Mouse (Mus musculus) gonadal fat pad, adult 2 months (tissue): ENCODE data around the gene Tmem132b. TPM values are rescaled to one million over a fixed set of nuclear protein-coding genes. Genes with fewer than 3 reads are reported as not detected.

ENCODE experiments used
- DNase-seq: peaks from one replicate; pipeline ENCODE4 v3.0.0-alpha.2; 2012; ENCODE audit warnings: low read depth
- polyA plus RNA-seq: library from polyadenylated mRNA; depleted of rRNA; stranded (reverse); fragments of >200 nt; gene quantifications from 2 replicates; pipeline ENCODE4 v1.2.3, GENCODE M21; 2012

The Tmem132b gene
- polyA plus RNA-seq, 1 experiment: 1.6 TPM

DNA sequence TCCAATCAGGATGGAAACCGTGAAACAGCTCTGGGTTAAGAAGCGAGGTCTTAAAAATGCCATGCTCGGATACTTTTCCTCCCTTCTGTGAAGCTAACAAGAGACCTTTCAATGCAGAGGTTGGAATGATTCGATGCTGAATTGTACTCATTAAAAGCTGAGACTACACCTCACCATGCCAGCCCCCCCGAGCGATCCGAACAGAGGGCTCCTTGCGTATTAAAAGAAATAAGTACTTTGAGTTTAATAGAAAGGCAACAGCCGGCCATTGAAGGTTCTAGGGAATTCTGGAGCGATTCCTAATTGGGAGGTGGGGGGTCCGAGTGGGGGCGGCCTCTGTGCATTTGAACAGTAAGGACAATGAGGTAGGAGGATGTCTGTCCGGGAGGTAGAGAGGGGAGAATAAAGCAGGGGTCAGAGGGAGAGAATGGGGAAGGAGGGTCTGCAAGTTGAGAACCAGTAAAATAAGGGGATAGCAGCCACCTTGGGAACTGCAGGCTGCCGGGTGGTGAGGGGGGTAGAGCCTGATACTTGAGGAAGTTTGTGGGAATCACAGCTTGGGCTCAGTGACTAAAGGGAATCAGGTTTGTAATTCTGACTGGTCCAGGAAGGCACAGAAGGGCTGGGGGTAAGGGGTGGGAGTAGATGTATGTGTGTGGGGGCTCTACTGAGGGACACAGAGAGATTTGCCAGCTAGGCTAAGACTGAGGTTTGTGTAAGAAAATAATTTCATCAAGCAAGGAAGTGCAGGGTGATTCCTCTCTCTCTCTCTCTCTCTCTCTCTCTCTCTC, 127.6 kb downstream of the Tmem132b start:
- no peak for DNase-seq

DNA sequence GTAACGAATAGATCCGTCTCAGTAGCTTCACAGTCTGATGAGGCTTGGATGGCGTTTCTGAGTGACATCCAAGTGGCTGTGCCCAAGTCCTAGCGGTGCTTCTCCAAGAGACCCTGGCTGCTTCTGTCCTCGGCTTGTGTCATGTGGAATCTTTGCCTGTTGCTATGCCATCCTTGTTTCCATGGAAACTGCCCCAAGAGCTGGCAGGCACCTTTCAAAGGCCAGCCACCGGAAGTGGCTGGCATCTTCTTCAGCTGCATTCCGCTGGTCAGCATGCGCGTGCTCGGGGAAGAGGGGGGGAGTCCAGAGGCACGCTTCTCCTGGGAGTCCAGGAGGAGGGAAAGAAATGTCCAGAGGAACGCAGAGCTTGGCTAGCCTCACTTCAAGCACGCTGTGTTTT, 144.0 kb downstream of the Tmem132b start:
- no peak for DNase-seq

DNA sequence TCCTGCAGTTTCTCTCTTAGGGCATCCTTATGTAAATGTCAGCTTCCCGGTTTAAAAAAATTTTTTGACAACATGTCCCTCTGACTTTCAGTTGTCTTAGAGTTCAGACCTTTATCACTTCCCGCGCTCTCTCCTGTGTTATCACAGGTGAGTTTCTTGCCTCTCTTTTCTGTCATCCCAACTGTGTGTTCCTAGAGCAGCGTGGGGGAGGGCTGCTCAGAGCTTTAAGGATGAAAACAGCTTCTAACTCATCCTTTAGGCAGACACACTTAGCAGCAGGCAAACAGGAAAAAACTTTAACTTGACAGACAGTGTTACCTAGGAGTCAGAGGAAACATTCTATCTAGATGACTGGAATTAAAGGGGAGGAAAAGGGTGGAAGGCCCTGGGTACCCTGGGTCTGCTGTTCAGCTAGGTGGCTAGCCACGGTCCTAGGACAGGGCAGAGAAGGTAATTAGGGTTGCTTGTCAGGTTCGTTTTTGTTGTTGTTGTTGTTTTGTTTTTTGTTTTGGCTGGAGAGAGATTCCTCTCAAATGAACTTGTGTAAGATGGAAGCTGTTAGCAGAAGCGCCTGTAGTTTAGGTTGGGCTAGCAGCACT, 144.6 kb downstream of the Tmem132b start:
- no peak for DNase-seq

DNA sequence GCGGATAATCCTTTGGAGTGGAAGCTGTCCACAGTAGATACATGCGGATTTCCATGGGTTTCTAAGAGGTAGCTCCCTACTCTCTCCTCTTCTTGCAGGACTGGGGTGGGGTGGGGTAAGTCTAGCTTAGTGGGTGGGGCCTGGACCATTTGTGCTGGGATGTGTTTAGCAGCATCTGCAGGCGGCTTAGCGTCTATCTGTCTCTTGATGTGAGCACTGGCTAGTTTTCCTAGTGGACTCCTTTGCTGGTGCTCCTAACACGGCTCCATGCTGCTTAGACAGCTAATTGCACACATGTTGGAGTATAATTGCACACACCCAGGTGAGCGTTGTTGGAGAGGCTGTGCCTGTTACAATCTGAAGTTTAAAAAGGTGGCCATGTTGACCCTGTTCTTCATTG, 149.3 kb downstream of the Tmem132b start:
- DNase-seq: no peak

DNA sequence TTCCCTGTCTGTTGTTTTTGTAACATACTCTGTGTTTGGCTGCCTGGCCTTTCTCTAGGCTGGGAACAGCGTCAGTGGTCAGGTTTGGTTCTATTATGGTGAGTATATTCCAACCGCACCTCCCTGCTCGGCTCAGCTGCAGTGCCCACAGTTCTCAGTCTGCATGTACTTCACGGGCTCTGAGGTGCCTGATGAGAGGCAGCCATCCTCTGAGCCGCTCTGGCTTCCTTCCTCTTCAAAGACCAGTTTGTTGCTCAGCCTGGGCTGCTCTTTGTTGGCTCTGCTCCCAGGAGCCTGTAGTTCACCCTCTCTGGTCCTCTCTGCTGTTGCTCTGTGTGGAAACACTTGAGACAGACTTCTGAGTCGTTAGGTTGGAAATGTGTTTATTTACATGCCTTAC, 151.9 kb downstream of the Tmem132b start:
- no peak for DNase-seq

DNA sequence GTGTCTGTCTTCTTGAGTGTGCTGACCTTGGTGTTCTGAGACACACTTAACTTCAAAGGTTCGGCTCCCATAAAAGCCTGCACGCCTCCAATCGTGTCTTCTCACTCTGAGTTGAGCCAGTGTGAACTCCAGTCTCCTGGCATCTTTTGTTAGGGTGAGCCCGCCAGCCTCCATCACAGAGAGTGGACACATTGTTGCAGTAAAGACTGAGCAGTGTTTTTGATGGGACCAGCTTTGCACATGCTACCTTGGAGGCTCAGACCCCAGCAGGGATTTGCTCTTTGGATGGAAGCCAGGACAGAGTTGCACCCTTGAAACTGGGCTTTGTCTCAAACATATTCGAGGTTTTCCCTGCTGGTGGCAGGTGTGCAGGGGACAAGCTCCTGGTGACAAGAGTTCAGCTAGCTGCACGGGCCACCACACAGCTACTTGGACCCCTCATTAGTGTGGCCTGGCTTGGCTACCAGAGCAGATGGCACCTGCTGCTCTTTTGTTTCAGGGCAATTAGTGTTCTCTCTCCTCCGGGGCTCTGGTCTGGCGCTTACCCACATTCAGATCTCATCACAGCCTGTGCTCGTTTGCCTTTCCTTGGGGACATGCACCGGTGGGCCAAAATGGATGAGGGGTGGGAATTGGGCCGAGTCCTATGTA, 154.2 kb downstream of the Tmem132b start:
- no peak for DNase-seq

DNA sequence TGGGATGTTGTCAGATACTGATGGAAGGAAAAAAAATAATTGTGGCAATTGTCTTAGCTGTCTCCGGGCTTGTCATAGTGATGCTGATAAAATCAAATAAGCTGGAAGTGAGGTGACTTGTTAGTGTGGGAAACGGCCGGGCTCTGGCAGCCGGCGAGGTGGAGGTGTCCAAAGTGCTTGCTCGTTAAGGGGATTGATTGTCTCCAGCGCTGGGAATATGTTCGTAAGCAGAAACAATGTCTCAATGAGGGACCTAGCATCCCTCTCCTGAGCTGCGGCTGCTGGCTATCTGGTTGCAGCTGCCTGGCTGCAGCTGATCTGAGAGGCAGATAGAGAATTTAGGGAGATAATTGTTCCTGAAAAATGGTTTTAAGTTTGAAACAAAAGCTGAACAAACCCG, 161.0 kb downstream of the Tmem132b start:
- no peak for DNase-seq

DNA sequence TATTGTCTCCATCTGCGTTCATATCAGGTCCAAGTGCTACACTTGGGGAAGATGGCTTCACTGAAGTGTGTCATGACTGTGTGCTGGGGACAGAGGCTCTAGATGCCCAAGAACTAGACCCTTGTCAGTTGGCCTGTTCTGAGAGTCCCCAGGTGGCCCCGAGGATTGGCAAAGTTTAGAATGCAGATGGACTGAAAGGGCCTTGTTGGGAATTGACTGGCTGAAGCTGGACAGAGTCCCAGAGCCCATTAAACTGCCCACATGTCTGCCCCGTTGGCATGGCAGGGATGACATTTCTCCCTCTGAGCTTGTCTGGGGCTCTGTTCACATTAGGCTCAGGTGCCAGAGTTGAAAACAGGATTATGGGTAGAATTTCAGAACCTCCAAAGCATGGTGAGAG, 167.8 kb downstream of the Tmem132b start:
- DNase-seq: no peak

DNA sequence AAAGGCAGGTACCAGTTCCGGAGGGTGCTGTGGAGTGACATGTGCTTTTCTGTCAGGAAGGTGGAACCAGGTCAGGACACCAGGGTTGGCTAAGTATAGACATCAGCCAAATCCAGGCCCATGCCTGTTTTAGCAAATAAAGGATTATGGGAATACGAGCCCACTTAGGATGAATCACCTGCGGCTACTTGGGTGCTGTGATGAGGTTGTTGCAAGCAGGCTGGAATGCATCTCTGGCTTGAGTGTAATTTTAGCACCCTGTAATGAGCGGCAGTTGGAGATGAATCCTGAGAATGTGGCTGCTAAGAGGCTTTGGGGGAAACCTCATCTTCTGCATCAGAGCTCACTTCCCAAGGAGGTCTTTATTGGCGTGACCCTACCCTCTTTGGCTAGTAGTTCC, 168.7 kb downstream of the Tmem132b start:
- DNase-seq: no peak

DNA sequence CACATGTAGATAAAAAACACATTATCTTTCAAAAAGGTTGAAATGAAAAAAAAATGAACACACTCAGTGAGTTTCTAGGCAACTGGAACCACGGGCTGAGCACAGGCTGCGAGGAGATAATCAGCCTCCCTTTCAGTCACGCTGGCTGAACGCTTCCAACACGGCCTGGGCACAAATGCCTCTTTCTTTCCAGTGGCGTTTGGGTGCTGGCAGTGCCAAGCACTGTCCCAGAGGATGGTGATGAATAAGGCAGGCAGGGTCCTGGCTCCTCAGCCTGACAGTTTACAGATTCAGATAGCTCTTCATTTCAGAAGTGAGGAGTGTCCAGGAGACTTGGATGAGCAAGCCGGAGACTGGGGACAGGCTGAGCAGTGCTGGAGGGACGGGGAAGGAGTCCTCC, 173.8 kb downstream of the Tmem132b start:
- no peak for DNase-seq

DNA sequence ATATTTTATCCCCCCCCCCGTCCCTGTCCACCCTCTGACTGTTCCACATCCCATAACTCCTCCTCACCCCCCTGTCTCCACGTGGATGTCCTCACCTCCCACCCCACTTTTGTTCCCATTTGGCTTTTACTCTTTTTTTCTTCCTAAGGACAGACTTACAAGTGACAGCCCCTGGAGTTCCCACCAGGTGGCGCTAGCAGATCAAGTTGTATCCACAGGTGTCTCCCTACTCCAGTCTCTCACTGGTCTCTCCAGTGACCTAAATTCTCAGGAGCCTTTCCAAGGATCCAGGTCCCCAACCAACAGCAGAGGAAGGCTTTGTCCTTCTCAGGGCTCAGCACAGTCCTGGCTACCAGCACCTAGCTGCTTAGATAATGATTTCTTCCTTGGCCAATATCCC, 177.6 kb downstream of the Tmem132b start:
- no peak for DNase-seq

DNA sequence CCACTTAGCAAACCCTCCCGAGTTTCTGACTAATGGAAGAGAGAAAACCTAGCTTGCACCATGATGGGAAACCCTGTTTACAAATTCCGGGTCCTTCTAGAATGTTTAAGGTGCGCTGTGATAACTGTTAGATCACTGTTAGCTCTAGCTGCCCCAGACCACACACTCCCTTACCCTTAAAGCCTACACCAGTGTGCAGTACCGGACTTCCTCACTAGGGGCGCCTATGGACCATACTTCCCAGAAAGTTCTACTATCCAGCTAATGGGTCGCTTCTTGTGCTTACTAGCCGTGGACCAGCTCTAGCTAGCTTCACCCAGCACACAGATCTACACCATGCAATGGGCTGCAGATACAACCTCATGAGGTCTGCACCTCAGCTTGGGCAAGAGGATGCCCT, 195.2 kb downstream of the Tmem132b start:
- no peak for DNase-seq

DNA sequence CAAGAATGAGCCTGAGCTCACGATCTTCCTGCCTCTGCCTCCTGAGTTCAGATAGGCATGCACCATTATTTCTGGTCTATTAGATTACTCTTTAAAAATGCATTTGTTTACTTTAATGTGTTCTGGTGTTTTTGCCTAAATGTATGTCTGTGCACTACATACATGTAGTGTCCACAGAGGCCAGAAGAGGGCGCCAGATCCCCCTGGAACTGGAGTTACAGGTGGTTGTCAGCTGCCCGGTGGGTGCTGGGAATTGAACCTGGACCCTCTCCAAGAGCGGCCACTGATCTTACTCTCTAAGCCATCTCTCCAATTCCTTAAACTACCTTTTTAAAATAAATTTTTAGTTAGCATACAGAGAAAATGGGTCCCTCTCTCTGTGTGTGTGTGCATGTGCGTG, 195.9 kb downstream of the Tmem132b start:
- no peak for DNase-seq

DNA sequence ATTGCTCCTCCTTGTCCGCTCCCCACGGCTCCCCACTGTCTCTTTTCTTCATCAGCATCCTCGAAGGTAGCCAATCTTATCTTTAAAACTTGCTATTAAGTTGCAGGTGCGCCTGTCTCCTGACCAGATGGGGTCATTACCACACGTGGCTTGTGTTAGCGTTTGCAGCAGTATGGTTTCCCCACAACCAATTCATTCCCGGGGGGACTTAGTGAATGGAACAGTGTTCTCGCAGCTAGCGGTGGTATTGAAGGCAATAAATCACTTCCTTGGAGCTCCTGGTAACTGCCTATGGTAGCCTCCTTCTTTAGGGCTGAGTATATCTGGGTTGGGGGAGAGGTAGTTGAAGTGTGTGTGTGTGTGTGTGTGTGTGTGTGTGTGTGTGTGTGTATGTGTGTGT, 196.4 kb downstream of the Tmem132b start:
- DNase-seq: no peak

DNA sequence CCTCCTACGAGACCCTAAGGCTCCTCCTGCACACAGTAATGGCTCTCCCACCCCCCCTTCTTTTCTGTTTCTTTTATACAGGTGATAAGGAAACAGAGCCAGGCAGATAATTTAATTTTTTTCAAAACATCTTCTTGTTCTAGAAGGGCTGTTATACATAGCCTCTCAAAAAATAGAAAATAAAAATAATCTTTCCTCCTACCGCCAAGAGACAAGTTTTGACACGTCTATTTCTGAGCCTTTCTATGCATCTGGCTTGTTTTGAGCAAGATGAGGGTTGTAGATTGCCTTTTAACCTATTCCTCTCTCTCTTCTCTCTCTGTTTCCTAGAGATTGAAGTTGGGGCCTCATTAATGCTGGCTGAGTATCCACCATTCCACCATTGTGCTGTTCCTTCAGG, 196.9 kb downstream of the Tmem132b start:
- DNase-seq: no peak

DNA sequence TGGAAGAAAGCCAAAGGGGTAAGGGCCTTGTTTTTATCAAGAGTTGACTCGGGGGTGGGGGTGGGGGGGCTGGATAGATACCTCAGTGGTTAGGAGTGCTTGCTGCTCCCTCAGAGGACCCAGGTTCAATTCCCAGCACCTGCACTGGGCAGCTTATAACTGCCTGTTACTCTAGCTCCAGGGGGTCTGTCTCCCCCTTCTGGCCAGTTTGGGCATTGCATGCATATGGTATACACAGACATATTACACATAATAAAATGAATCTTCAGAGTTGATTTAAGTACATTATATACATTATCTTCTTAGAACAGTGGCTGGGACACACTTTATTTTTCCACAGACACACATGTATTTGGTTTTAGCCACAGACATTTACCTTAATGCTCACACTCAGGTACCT, 202.2 kb downstream of the Tmem132b start:
- no peak for DNase-seq

DNA sequence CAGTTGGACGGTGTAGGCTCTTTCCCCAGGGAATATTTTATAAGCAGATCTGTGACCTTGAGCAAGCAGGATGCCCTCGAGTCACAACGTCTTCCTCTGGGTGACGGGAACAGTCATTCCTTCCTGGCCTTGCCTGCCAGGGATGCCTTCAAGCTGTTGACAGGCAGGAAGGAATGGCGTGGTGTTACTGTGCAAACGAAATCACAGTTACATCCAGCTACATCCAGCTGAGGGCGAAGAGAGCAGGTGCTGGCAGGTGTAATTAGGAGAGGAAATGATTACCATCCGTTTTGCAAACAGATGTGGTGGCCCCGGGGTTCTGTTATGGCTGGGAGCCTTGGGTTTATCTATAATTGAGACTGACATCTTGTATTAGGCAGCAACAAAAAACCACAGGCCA, 205.5 kb downstream of the Tmem132b start:
- no peak for DNase-seq

DNA sequence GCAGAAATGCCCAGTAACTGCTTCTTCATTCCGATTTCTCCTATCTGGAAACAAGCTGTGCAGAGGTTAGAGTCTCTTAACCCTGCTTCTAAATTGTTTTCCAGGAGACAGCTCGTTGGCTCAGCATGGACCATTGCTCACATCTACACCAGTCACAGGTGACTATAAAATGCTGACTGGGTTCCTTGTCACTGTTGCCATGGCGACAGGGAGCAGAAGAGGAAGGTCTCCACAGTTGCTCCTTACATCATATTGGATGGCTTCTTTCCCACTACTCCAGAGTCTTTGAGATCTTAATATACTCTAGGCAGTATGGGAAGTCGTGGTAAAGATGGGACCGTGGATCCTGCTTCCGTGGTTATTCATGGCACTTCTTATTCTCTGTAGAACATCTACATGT, 211.9 kb downstream of the Tmem132b start:
- no peak for DNase-seq

DNA sequence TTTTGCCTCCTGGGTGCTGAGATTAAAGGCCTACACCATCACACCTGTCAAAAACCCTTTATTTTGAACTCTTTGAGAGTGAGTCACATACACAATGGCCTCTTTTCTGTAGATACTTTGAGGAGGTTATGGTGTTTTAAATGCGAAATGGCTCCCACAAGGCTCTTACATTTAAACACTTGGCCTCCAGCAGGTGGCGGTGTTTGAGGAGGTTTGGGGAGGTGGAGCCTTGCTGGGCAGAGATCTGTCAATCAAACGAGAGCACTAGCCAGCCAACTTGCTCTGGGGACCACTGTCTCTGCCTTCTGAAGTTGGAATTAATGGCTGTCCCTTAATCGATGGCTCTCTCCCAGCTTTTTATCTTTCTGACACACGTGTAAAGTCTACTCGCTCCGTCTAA, 214.2 kb downstream of the Tmem132b start:
- no peak for DNase-seq

DNA sequence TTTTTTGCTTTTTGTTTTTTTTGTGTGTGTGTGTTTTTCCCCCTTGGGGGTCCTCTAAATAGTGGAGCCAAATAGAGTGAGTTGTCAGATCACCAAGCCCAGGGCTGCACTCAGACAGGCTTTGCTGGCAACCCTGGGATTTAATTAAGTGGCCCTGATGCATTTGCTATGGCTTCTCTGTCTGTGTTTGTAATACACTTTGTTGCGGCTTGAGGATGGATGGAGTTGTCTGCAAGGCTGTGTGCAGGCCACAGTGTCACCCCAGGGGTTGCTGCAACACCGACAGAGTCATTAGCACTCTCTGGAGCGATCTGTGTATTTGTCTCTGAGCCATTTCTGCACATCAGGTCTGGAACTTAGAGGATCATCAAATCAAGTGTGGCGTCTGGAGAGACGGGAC, 219.9 kb downstream of the Tmem132b start:
- no peak for DNase-seq

DNA sequence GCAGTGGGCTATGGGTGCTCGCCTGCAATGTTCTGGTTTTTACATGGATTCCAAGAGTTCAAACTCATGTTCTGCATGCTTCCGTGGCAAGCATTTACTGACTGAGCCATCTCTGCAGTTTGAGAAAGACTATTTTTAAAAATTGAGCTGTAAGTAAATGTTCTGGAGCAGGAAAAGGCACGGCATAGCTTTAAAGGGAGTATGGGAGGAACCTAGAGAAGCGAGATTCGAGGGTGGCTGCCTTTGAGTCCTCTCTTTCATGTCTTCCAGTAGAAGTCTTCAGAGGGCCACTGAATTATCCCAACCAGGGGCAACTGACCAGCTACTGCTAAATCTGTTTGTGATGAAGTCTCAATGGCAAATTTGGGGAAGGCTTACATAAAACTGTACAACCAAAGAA, 221.0 kb downstream of the Tmem132b start:
- DNase-seq: no peak

DNA sequence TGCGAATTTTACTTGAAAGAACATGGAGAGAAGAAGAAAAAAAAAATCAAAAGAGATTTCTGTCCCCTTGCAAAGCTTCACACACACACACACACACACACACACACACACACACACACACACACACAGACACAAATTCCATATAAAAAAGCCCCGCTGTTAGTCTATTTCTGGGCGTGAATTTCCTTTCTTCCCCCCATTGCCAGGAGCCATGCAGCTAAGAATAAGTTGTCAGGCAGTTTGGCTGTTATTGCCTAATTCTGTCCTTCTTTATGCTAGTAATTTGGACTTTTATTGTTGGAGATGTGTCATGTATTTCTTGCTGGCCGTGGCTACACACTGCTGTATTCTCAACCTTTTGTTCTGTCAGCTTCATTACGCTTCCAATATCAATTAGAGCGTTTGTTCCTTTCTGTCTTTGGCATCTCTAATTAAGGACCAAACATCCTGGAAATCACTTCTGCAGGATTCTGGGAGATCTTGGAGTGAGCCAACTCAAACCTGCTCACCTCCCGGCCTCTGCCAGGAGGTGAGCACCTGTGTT, 225.5 kb downstream of the Tmem132b start:
- no peak for DNase-seq

DNA sequence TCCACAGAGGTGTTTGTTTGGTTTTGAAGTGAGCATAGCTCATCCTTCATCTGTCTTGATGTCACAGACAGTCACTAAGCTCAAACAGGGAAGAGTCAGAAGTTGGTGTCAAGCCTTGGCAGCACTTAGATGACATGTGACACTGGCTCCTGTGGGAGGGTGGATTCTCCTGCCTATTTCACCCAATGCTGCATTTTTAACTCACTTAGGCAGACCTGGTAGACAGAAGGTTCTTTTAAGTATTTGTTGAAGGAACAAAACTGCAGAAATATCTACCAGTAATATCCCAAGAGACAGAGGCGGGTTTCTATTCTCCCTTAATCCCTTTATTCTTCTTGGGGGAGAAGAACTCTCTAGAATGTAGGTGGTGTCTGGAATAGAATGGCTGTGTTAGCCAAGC, 226.9 kb downstream of the Tmem132b start:
- no peak for DNase-seq
